Mouse (Mus musculus): ENCODE measurements around the gene Epha4.

Gene Epha4

DNA sequence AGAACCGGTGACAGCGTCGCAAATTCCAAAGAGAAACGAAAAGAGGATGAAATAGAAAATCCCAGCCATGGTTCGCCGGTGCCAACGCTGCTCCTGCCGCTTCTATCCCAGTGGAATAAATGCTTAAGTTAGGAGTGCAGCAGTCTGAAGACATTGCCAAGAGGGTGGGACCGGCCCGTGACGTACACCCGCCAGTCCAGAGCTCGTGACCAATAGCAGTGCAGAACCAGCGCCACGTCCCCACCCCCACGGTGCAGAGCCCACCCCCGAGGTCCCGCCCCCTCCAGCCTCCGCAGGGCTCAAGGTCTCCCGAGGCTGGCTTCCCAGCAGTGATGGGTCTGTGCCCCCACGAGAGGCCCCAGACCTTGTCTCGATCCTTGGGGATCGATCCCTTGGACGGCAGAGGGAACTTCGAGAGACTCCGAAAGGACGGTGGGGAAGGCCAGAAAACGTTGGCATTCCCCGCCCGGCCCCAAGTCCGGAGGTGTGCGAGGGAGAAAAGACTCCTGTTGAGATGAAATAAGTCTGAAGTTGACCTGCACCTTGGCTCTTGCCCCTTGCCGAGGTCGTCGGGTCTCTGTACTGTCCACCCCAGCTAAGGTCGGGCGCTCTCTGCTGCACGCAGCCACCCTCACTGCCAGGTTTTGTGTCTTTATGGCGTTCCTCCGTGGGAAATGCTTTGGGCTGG is at the start of gene Epha4:
Epha4 (minus strand) TSS at position 126 of the 688 bp plus-strand sequence.
- in situ Hi-C loops (cut with MseI, MboI) = no loop called here

DNA sequence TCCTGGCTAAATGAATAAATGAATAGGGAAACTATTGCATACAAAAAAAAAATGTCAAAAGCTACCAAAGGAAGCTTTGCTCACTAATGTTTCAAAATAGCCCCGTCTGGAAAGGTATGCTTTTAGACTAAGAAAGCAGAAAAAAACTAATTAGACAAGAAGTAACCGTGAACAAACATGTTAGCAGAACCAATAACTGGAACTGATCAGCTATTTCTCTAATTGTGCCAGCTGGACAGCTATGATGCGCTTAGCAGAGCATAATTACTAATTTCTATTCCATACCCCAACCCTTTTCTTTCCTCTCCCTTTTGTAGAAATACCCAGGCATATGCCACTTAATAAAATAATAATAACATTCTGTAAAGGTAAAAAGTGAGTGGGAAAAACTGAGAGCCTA is 41.3 kb upstream of the Epha4 start:
- in situ Hi-C loops (cut with MseI, MboI) = no loop called here

DNA sequence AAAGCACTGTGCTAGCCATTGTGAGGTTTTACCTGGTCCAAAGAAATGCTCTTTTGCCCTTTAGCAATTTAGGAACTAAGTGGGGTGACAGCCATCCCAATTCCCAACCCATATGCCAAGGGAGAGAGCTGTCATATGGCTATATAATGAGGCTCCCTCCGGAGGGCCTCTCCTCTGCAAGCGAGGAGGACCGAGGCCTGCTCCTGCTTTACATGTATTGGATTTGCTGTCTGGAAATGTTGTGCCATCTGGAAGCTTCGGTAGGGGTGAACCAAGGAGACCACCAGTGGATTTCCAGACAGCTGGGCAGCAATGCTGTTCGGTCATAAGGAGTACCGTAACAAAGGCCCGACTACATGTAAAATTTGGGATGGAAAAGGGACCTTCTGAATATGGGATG is 37.0 kb upstream of the Epha4 start:
- in situ Hi-C loops (cut with MseI, MboI) = no loop called here

DNA sequence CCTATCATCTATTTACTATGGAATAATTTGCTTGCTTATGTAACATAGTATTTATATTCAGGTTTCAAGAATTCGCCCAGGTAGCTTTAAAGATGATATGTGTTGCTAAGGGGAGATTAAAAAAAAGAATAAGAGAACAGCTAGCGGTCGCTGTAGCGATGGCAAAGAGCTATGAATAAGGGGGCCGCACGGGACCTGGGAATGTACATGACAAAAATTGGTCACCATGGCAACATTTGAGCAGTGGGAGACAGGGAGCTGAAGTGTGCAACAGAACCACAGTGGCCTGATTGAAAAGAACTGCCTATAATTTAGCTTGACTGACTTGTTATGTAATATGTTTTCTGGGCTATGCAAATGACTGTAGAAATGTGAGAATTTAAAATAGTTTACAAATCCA is 30.8 kb upstream of the Epha4 start:
- in situ Hi-C loops (cut with MseI, MboI) = no loop called here

GRCm38 (mm10) chr1:77545035-77545434 is 30.1 kb upstream of the Epha4 start:
- in situ Hi-C loops (cut with MseI, MboI) = no loop called here

DNA sequence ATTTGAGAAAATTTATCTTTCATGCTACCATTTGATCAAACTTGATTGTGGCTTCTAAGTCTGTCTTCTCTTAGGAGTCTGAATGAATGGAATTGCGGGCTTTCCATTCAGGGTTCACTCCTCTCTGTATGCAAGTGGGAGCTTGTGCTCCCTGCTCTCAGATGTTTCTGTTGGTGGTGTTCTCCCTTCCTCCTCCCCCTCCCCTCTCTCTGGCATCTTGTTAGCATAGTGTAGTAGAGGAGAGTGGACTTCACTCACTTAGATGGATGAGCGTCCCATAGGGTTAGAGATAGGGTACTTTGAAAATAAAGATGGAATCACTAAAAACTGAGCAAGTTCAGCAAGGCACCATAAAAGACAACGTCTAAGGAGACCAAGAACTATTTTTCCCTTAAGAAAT is 29.4 kb upstream of the Epha4 start:
- in situ Hi-C loops (cut with MseI, MboI) = no loop called here

DNA sequence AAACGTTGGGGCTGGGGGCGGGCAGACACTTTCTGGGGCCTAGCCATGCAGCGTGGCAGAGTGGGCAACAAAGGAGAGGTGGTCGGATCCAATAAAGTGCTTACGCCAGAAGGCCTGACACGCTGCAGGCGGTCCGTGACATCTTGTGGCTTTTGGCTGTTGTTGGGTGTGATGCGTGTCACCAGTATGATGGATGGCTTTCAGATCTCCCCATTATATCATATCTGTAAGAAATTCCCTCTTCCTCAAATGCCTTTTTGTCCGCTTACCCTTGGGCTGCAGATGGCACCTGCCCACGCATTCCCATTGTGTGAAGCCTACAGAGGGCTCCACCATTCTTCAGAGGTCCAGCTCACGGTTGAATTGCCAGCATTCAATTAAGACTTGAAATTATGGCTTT is 25.1 kb upstream of the Epha4 start:
- in situ Hi-C loops (cut with MseI, MboI) = no loop called here

DNA sequence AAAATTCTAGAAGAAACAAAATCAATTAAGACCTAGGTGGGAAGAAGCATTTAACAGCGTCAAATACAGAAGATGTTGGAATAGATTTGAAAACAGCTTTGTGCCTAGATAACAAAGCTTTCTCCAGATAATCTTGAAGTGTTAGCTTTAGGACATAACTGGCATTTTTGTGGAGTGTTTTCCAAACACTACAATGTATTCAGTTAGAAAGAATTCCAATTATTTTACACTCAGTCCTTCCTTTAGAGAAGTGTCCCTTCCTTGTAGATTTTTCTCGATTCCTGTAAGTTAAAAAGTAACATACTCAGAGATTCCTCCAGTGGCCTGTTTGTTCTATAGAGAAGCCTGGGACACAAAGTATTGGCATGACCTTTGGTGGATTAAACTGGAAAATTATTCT is 23.7 kb upstream of the Epha4 start:
- in situ Hi-C loops (cut with MseI, MboI) = no loop called here

DNA sequence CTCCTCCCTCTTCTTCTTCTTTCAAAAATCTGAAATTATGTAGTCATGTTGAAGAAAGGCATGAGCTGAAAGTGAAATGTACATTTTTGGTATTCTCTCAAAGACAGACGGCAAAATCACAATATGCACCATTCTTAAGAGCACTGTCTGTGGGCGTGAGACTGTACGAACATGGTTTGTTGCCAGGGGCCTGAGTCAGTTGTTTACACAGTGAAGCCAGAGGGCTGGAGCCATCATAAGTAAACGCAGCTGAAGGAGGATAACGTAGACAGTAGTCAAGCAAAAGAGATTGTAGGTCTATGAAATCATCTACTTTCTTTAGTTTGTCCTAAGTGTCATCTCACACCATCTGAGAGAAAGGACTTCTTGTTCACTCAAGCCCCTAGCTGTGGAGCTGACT is 21.0 kb upstream of the Epha4 start:
- in situ Hi-C loops (cut with MseI, MboI) = no loop called here

DNA sequence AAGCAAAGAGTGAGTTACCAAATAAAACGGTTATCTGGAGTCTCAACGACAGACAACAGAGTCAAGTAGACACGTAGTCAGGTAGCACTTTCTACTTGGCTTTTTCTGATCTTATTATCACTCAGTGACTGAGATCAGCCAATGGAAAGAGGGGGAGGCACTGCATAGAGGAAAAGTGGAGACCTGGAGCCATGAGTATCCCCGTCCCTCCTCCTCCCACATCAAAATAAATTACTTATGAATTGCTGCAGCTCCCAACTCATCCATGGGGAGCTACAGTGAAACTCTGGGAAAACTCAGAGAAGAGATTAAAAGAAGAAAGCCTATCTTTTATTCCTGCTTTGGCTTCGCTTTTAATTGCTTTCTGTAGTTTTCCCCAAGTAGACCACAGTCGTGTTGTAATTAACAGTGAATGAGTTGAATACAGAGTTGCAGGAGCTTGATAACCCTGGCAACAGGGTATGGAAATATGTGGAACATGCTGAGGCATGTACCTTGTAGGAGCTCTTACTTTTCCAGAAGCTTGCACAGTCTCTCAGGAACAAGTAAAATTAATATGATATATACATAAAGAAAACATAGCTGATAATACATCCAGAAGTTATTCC is 17.8 kb upstream of the Epha4 start:
- in situ Hi-C loops (cut with MseI, MboI) = no loop called here

DNA sequence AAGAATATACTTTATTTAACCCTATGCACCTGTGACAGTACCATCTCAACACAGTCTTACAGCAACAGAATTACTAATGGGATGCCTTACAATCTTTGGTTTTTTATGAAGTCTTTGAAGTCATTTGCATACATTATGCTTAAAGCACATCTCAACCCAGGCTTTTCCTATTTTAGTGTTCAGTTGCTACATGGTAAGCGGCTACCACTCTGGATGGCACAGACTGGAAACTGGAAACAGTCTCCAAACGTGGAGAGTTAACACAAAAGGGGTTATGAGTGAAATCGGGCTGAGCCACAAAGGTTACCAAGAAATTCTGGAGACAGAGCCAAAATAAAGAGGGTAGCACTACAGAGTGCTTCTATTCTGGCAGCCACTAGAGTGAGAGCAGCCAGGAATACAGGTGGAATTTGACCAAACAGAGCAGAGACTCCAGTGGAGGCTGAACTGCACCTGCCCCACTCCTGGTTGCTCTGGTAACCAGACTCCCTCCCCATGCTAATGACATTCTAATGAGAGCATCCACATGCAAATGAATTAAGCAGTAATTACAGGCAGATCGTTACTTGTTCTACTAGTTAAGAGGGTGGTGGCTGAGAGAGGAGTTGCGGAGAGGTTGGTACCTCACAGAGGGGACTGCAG is 17.2 kb upstream of the Epha4 start:
- in situ Hi-C loops (cut with MseI, MboI) = no loop called here

DNA sequence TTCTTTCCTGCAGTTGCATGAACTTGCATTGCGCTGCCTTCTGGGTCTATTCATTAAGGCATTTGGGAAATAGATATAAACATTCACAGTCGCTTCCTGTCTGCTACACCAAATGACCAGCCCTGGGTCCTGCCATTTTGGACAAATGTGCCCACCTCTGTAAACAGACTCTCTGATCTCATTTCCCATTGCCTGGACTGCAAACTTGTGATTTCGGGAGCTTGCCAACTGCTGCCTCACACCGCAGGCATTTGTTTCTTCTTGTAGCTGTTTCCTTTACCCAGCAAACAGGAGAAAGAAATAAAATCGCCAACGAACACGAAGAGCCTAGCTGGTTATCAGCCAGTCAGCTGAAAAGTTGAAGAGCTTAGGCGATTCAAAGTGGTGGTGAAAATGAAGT is 10.2 kb upstream of the Epha4 start:
- in situ Hi-C loops (cut with MseI, MboI) = no loop called here

GRCm38 (mm10) chr1:77523354-77523753 is 8.5 kb upstream of the Epha4 start:
- in situ Hi-C loops (cut with MseI, MboI) = no loop called here

GRCm38 (mm10) chr1:77521640-77522539 is 7.0 kb upstream of the Epha4 start:
- in situ Hi-C loops (cut with MseI, MboI) = no loop called here

DNA sequence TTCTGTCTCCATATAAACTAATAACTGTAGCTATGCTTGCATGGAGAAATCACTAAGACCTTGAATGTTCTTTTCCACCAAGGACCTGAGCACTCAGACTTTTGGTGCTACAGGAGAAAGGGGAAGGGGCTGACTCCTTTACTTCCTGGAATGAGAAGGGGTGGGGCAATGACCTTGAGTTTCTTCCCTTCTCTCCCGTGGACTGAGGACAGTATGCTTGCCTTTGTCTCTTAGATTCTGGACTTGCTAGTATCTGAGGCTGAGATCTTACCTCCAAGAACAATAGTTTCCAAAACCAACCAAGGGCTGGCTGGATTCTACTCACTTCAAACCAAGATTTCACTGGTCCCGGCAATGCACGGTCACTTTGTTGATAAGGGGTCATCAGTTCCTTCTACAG is 3.8 kb upstream of the Epha4 start:
- in situ Hi-C loops (cut with MseI, MboI) = no loop called here

DNA sequence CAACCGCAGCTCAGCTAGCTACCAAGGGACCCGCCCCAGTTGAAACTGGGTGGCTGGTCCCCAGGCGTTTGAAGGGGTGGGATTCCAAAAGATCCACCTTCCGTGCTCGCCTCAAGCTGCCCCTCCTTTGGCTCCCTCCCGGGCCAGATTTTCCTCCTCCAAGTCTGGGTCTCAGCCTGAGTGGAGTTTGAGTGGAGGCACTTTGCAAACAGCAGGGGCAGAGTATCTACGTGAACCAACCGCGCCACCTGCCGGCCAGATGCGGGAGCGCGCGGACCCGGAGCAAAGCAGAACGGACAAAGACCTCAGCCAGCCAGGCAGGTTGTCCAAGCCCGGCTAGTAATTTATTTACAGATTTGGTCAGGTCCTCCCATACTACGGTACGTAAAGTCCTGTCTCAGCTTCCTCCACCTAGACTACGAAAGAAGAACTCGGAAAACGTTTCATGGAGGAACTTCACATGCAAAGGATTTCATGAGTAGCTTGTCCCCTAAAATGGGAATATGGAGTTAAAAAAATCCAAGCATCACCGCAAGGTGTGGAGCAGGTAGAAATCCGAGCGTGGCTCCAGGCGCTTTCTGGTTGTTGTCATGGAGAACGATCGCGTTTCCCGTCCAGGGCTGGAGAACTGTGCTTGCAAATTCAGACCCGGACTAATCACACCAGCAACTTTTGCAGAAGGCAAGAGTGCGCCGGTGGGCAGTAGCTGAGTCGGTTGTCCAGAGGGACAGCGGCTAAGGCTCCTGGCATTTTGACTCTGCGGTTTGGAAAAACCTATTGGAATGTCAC is 1.5 kb upstream of the Epha4 start:
- in situ Hi-C loops (cut with MseI, MboI) = no loop called here

- in situ Hi-C loops (cut with MseI, MboI) = no loop called here
These were observed 728 bp upstream of the Epha4 start for GRCm38 (mm10) chr1:77515651-77515981.

GRCm38 (mm10) chr1:77514325-77514962 is 444 bp downstream of the Epha4 start:
- in situ Hi-C loops (cut with MseI, MboI) = no loop called here

- in situ Hi-C loops (cut with MseI, MboI) = no loop called here
These were observed 946 bp downstream of the Epha4 start for GRCm38 (mm10) chr1:77513959-77514324.

DNA sequence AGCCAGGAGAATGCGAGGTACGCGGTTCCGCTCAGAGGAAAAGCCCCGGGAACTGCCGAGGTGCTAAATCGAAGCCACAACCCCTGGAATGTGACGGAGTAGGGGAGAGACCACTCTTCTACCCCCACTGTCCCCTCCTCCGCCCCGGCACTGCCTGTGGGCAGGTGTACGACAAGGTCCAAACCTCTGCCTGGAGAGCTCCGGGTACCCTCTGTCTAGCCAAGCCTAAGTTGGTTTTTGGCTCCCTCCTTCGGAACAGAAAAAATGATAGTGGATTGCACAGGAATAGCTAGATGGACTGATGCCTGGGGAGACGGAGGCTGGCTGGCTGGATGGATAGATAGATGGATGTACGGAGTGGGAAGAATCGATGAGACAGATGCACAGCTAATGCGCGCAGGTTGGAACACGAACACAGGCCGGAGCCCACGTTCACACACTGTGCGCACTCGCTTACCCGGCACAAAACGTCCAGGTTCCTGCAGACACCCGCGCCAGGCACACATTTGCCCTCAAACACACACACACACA is 1.4 kb downstream of the Epha4 start:
- in situ Hi-C loops (cut with MseI, MboI) = no loop called here
